Mouse (Mus musculus) midbrain, embryonic 16.5 days (tissue): ENCODE results near the gene Unc93a2. TPM values are rescaled to one million over a fixed set of nuclear protein-coding genes. Genes with fewer than 3 reads are reported as not detected.
"Not testable (repeated sequence)": the region's sequence is repeated elsewhere in the genome, so short reads cannot be mapped to it uniquely, and the experiment has no call there.

Experiments used
- ATAC-seq: fragments of 200-750 bp; cut with Nextera tagmentation; 2 replicates; pipeline ENCODE4 v1.8.0; 2017; ENCODE audit warnings: moderate TSS enrichment
- H3K27ac ChIP-seq: fragments of 300-500 bp; sonication (generic); 2 replicates; pipeline ENCODE4 v1.5.1; 2014; ENCODE audit warnings: mild to moderate bottlenecking, low read length, mixed read lengths
- H3K27me3 ChIP-seq: fragments of 300-500 bp; sonication (generic); 2 replicates; pipeline ENCODE4 v1.6.1; 2014; ENCODE audit warnings: low read depth, low read length, mixed read lengths; ENCODE audit not compliant: control insufficient read depth, insufficient read depth
- H3K36me3 ChIP-seq: fragments of 300-500 bp; sonication (generic); 2 replicates; pipeline ENCODE4 v1.6.1; 2014; ENCODE audit warnings: mild to moderate bottlenecking, low read length, moderate library complexity, mixed read lengths; ENCODE audit not compliant: control insufficient read depth, insufficient read depth
- H3K4me1 ChIP-seq: fragments of 300-500 bp; sonication (generic); 2 replicates; pipeline ENCODE4 v1.6.1; 2014; ENCODE audit warnings: mild to moderate bottlenecking, low read length, mixed read lengths; ENCODE audit not compliant: control insufficient read depth, insufficient read depth
- H3K4me2 ChIP-seq: fragments of 300-500 bp; sonication (generic); 2 replicates; pipeline ENCODE4 v1.6.1; 2014; ENCODE audit warnings: mild to moderate bottlenecking, low read length, mixed read lengths
- H3K4me3 ChIP-seq: fragments of 300-500 bp; sonication (generic); 2 replicates; pipeline ENCODE4 v1.5.1; 2014; ENCODE audit warnings: low read depth, mild to moderate bottlenecking, low read length, moderate library complexity, mixed read lengths
- H3K9ac ChIP-seq: fragments of 300-500 bp; sonication (generic); 2 replicates; pipeline ENCODE4 v1.6.1; 2014; ENCODE audit warnings: low read depth, low read length, mixed read lengths
- H3K9me3 ChIP-seq: fragments of 300-500 bp; sonication (generic); replicated peaks from 2 replicates; pipeline ENCODE4 v1.6.1; 2014; ENCODE audit warnings: mild to moderate bottlenecking, low read length, mixed read lengths; ENCODE audit not compliant: control insufficient read depth, poor library complexity, severe bottlenecking
- WGBS: fragments of 180-500 bp; shearing (Covaris S2); extraction: QIAGEN DNeasy Blood & Tissue Kit; methylation state at CpG from one replicate; pipeline ENCODE4 v1.1.7; 2014; 5-methylcytosine and 5-hydroxymethylcytosine counted together
- polyA plus RNA-seq: library from polyadenylated mRNA; unstranded; fragments of >200 nt; fragmentation: Nextera tagmentation; extraction: Ambion mirVana; gene quantifications from 2 replicates; pipeline ENCODE4 v1.2.1, GENCODE M21; 2015

The Unc93a2 gene
- not detected in 2 replicates for polyA plus RNA-seq

DNA sequence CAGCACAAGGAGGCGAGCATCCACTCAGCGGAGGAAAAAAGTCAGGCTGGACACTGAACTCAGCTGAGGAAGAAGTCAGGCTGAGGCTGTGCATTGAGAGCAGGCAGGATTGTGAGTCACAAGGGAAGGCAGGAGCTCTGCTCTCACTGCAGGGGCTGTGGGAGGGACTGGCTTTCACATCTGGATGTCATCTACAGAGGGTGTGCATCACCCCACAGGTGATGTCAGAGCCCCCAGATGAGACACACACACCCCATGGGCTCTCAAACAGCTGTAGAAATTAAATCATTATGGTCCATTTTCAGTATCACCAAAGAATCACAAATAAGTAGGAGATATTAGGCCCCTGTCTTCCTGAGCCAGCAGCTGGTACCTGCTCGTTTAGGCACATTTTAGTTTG, at the start of gene Unc93a2:
Unc93a2 (minus strand) TSS at position 101 of the 400 bp plus-strand sequence.
- ATAC-seq, H3K27ac ChIP-seq, H3K4me2 ChIP-seq, H3K27me3 ChIP-seq, H3K4me3 ChIP-seq, H3K9ac ChIP-seq, H3K4me1 ChIP-seq, H3K36me3 ChIP-seq, H3K9me3 ChIP-seq: not testable (repeated sequence)
- WGBS, result 76% methylated on average over 3 of the region's 3 CpGs

GRCm38 (mm10) chr17:7434121-7434520, 48.9 kb upstream of the Unc93a2 start:
- WGBS, result 88% methylated on average over 4 of the region's 4 CpGs
- H3K4me3 ChIP-seq, ATAC-seq, H3K27ac ChIP-seq, H3K27me3 ChIP-seq, H3K9ac ChIP-seq, H3K9me3 ChIP-seq, H3K36me3 ChIP-seq, H3K4me2 ChIP-seq, H3K4me1 ChIP-seq: not testable (repeated sequence)

GRCm38 (mm10) chr17:7430210-7430631, 45.0 kb upstream of the Unc93a2 start:
- H3K27ac ChIP-seq, H3K4me1 ChIP-seq, ATAC-seq, H3K36me3 ChIP-seq, H3K9me3 ChIP-seq, H3K4me2 ChIP-seq, H3K9ac ChIP-seq, H3K4me3 ChIP-seq, H3K27me3 ChIP-seq: not testable (repeated sequence)
- WGBS, result 80% methylated on average over 4 of the region's 4 CpGs

DNA sequence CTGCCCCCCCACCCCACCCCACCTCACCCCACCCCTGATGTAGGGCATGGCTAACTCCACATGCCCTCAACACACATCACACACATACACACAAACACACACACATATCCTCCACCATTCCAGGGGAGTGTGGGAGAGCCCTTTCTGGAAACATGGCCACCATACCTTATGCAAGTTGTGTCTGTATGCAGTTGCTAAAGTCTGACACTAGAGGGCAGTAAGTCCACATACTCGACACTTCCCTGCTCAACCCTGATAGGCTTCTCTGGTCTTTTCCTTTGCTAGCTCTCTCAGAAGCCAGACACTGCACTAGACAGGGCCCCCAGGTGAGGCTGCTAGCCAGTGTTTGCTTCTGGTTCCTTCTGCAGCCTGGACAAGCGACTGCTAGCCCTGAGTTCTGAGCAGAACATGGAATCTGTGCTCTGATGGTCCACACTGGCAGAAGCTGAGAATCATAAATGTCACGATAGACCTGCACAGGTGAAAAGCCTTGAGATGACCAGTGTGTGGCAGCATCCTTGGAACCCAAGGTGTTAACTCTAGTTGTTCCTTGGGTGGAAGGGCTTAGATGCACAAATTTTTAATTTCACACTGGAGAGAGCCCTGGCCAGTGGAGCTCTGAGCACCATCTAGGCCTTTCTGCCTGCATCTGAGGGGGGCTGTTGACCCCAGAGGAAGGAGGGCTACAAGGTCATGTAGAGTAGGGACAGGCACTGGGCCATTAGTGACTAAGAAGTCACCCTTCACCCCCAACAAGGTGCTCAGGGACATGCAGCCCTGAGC, 35.1 kb upstream of the Unc93a2 start:
- H3K9me3 ChIP-seq, H3K36me3 ChIP-seq, H3K4me1 ChIP-seq, H3K27ac ChIP-seq, H3K9ac ChIP-seq, H3K4me2 ChIP-seq, H3K4me3 ChIP-seq, H3K27me3 ChIP-seq: not testable (repeated sequence)
- 0% methylated on average over 1 of the region's 3 CpGs for WGBS
- ATAC-seq, result peak; percentile 94

GRCm38 (mm10) chr17:7414601-7415310, 29.5 kb upstream of the Unc93a2 start:
- 90% methylated on average over 6 of the region's 9 CpGs for WGBS
- ATAC-seq, H3K27me3 ChIP-seq, H3K4me1 ChIP-seq, H3K9me3 ChIP-seq, H3K36me3 ChIP-seq, H3K9ac ChIP-seq, H3K4me3 ChIP-seq, H3K27ac ChIP-seq, H3K4me2 ChIP-seq: not testable (repeated sequence)

DNA sequence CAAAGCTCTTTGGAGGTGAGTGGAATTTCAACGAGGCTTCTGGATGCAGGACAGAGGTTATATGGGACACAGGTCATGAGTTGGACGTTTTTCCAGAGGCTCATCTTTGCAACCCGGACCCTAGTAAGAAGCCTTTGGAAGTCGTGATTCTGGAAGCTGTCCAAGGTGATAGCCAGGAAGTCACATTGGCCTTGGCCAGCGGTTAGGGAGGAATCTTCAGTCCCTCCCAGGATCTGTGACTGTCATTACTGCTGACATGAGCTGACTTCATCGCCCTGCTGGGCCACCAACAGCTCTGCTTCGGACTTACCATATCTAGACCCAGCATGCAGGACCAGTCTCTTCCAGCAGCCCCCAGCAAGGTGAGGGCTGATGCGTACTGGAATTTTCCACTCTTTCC, 28.1 kb upstream of the Unc93a2 start:
- H3K36me3 ChIP-seq, H3K9me3 ChIP-seq, H3K9ac ChIP-seq, H3K4me1 ChIP-seq, H3K4me2 ChIP-seq, H3K4me3 ChIP-seq, H3K27ac ChIP-seq, H3K27me3 ChIP-seq, ATAC-seq: not testable (repeated sequence)
- 84% methylated on average over 8 of the region's 8 CpGs for WGBS

DNA sequence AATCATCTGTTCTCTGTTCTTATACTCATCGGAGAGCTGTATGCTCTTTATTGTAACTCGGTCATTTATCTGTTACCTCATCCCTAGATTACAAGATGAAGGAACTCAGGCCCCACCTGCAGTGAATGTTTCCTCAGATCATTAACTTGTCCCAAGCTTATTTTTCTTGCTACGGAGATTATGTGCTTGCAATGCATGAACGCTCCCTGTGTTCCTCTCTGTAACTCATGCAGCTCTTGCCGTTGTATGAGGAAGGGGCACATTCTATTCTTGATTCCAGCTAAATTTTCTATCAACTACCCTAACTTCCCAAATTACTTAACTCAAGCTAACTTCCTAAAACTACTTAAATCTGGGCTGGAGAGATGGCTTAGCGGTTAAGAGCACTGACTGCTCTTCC, 14.5 kb upstream of the Unc93a2 start:
- H3K9me3 ChIP-seq, H3K4me3 ChIP-seq, H3K27me3 ChIP-seq, H3K27ac ChIP-seq, ATAC-seq, H3K4me2 ChIP-seq, H3K9ac ChIP-seq, H3K4me1 ChIP-seq, H3K36me3 ChIP-seq: not testable (repeated sequence)
- 79% methylated on average over 6 of the region's 6 CpGs for WGBS

DNA sequence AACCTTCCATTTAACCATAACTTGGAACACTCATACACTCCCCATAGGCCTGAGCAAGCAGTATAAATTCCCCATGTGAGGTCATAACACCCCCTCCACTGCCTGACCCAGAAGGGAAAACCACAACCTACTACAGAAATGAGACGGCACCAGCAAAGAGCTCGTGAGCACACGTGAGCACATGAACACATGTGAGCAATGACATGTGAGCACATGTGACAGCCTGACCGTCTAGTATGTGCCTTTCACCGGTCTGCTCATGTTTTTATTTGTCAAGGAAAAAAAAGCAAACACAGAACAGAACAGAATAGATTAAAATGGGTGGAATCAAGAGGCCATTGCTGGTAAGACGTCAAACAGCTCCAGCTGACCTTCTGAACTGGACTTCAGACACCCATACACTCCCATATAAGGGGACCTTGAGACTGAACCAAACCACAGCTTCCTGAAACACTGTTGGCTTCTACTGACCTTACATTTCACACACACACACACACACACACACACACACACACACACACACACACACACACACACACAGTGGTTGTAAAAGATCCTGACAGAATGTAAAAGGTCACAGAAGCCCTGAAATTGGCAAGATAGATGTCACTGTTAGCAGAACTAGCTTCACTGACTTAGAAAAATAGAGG, 13.1 kb upstream of the Unc93a2 start:
- not testable (repeated sequence) for H3K27ac ChIP-seq, H3K4me2 ChIP-seq, H3K4me1 ChIP-seq, H3K36me3 ChIP-seq, ATAC-seq, H3K9me3 ChIP-seq, H3K4me3 ChIP-seq, H3K27me3 ChIP-seq, H3K9ac ChIP-seq
- 89% methylated on average over 6 of the region's 6 CpGs for whole genome bisulfite sequencing

DNA sequence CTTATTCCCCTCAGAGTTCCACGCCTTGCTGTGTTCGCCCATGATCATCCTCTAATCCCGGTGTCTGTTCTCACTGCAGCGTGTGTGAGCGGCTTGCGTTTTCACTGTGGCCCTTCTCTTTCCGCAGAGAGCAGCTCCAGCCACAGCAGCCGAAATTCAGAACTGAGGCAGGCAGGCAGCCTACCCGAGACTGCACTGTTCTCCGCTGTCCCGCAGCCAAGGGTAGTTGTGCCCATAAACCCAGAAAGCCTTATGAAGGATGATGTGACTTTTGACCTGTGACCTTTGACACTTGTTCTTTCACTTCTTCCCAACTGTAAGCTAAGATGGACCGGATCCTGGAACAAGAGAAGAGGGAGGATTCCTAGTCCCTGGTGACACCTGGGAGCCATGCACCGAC, 11.8 kb upstream of the Unc93a2 start:
- ATAC-seq, H3K27me3 ChIP-seq, H3K27ac ChIP-seq, H3K4me3 ChIP-seq, H3K36me3 ChIP-seq, H3K4me1 ChIP-seq, H3K4me2 ChIP-seq, H3K9ac ChIP-seq, H3K9me3 ChIP-seq: not testable (repeated sequence)
- WGBS, result 91% methylated on average over 11 of the region's 13 CpGs
